Mouse (Mus musculus): ENCODE measurements around the gene Mybphl. TPM values are rescaled to one million over a fixed set of nuclear protein-coding genes. Genes with fewer than 3 reads are reported as not detected.
A peak's percentile ranks its signal among the peaks of the same experiment; 100 is the strongest.

The Mybphl gene
- polyA plus RNA-seq, 1 experiment from 2014 or later = 0.11 TPM

DNA sequence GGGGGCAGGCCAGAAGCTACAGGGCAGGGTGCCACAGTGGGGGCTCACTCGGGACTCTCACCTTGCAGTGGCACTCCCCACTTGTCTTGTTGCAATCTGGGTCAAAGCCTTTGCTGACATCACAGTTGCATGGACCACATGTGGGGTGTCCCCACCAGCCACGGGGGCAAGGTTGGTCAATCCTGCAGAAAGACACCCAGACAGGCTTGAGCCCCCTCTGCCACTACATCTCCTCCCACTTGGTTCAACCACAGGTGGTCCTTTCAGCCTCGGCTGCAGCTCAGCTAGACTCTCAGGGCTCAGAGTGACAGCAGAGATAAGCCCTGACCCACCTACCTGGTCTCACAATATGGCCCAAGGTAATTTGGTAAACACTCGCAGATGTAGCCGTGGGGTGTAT lies 35.7 kb downstream of the Mybphl start:
- H3K9me3 ChIP-seq (ENCODE audit: control insufficient read depth, low read length) = no peaks in the 10 kb centered on the region
- 85% methylated on average over 5 of the region's 5 CpGs for WGBS
- H3K4me1 ChIP-seq (ENCODE audit: control insufficient read depth, insufficient read depth, low read depth, low read length) = peaks cover 19% of the 10 kb centered on the region
- H3K27ac ChIP-seq (ENCODE audit: low read depth, low read length) = no peak overlapping the region
- H3K27me3 ChIP-seq (replicated peaks; ENCODE audit: control insufficient read depth, insufficient read depth, low read length) = no peaks in the 10 kb centered on the region
- no peak for ATAC-seq
- no peak overlapping the region for H3K9ac ChIP-seq (ENCODE audit: low read depth, low read length)
- peaks cover 74% of the 10 kb centered on the region for H3K36me3 ChIP-seq (ENCODE audit: control insufficient read depth, insufficient read depth, low read length)
- H3K4me2 ChIP-seq (ENCODE audit: low read length) = no peak overlapping the region
- H3K4me3 ChIP-seq (ENCODE audit: low read length) = no peak overlapping the region

- Histone ChIP-seq H3K36me3 (ENCODE audit: control insufficient read depth, insufficient read depth, low read length) (peaks cover 69% of the 10 kb centered on the region), H3K27ac (ENCODE audit: low read depth, low read length) (peak overlapping the region; percentile 78), H3K9me3 (ENCODE audit: control insufficient read depth, low read length) (no peaks in the 10 kb centered on the region), H3K4me2 (ENCODE audit: low read length) (peak overlapping the region; percentile 31), H3K27me3 (replicated peaks; ENCODE audit: control insufficient read depth, insufficient read depth, low read length) (no peaks in the 10 kb centered on the region), H3K4me1 (ENCODE audit: control insufficient read depth, insufficient read depth, low read depth, low read length) (peaks cover 34% of the 10 kb centered on the region), H3K9ac (ENCODE audit: low read depth, low read length) (peak overlapping the region; percentile 27), H3K4me3 (ENCODE audit: low read length) (no peak overlapping the region; the same call in 1 of the 2 replicates)
- 33% methylated on average over 22 of the region's 22 CpGs for WGBS
- peak; percentile 87 for ATAC-seq
Measured at GRCm38 (mm10) chr3:108401692-108402527, 37.2 kb downstream of the Mybphl start.

DNA sequence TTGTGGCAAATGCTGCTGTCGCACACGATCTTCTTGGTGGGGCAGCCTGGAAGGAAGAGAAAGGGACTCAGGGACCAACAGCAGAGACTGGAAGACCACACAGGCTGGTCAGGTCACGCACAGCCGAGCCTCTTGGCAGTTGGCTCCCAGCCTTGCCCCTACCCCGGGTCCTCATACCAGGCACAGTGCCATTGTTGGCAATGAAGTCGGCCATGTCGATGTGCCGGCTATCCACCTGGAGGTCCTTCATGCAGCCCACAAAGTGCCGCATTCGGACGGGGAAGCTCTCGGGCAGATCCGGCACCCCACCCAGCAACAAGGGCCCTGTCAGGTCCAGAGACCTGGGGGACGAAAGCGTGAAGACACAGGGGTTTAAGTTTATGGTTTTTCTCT lies 37.8 kb downstream of the Mybphl start:
- Histone ChIP-seq H3K4me2 (ENCODE audit: low read length) (no peak overlapping the region), H3K4me1 (ENCODE audit: control insufficient read depth, insufficient read depth, low read depth, low read length) (peaks cover 35% of the 10 kb centered on the region), H3K27ac (ENCODE audit: low read depth, low read length) (peak overlapping the region; percentile 78; the same call in 1 of the 2 replicates), H3K9ac (ENCODE audit: low read depth, low read length) (peak overlapping the region; percentile 27; the same call in 1 of the 2 replicates), H3K9me3 (ENCODE audit: control insufficient read depth, low read length) (no peaks in the 10 kb centered on the region), H3K27me3 (replicated peaks; ENCODE audit: control insufficient read depth, insufficient read depth, low read length) (no peaks in the 10 kb centered on the region), H3K36me3 (ENCODE audit: control insufficient read depth, insufficient read depth, low read length) (peaks cover 65% of the 10 kb centered on the region), H3K4me3 (ENCODE audit: low read length) (no peak overlapping the region)
- peak; percentile 2; the same call in 1 of the 2 replicates for ATAC-seq
- WGBS = 65% methylated on average over 15 of the region's 15 CpGs

- WGBS = 16% methylated on average over 14 of the region's 14 CpGs
- Histone ChIP-seq H3K27ac (ENCODE audit: low read depth, low read length) (peak overlapping the region; percentile 70), H3K36me3 (ENCODE audit: control insufficient read depth, insufficient read depth, low read length) (peaks cover 35% of the 10 kb centered on the region), H3K9ac (ENCODE audit: low read depth, low read length) (peak overlapping the region; percentile 47), H3K9me3 (ENCODE audit: control insufficient read depth, low read length) (no peaks in the 10 kb centered on the region), H3K4me1 (ENCODE audit: control insufficient read depth, insufficient read depth, low read depth, low read length) (peaks cover 51% of the 10 kb centered on the region), H3K4me2 (ENCODE audit: low read length) (peak overlapping the region; percentile 36), H3K4me3 (ENCODE audit: low read length) (no peak overlapping the region), H3K27me3 (replicated peaks; ENCODE audit: control insufficient read depth, insufficient read depth, low read length) (no peaks in the 10 kb centered on the region)
- no peak for ATAC-seq
Measured at GRCm38 (mm10) chr3:108405536-108406305, 41.0 kb downstream of the Mybphl start.

DNA sequence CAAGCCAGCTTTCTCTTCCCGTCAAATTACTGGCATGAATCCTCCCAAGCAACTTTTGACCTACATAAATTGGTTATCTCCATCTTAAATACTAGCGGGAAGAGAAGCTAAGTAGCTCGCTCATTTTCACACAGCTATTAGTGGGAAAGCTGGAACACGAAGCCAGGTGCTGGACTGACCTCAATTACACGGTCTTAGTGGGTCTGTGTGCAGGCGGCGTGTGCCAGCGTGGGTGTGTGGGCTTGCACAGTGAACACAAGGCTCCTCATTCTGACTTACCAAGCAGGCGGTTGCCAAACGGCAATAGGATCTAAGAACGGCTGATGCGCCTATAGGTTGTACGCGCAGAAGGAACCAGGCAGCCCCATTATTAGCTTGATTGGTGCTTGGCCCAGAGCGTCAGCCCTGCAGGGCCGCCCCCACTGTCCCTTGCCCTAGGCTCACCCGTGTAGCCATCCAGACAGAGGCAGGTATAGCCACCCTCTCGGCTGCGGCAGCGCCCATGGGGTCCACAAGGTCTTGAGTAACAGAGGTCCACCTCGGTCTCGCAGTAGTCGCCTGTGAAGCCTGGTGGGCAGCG lies 41.7 kb downstream of the Mybphl start:
- no peak for ATAC-seq
- Histone ChIP-seq H3K4me3 (ENCODE audit: low read length) (no peak overlapping the region), H3K9ac (ENCODE audit: low read depth, low read length) (no peak overlapping the region), H3K27me3 (replicated peaks; ENCODE audit: control insufficient read depth, insufficient read depth, low read length) (no peaks in the 10 kb centered on the region), H3K4me1 (ENCODE audit: control insufficient read depth, insufficient read depth, low read depth, low read length) (peaks cover 56% of the 10 kb centered on the region), H3K4me2 (ENCODE audit: low read length) (no peak overlapping the region; the same call in 1 of the 2 replicates), H3K36me3 (ENCODE audit: control insufficient read depth, insufficient read depth, low read length) (peaks cover 29% of the 10 kb centered on the region), H3K9me3 (ENCODE audit: control insufficient read depth, low read length) (no peaks in the 10 kb centered on the region), H3K27ac (ENCODE audit: low read depth, low read length) (peak overlapping the region; percentile 70)
- 59% methylated on average over 24 of the region's 24 CpGs for WGBS

DNA sequence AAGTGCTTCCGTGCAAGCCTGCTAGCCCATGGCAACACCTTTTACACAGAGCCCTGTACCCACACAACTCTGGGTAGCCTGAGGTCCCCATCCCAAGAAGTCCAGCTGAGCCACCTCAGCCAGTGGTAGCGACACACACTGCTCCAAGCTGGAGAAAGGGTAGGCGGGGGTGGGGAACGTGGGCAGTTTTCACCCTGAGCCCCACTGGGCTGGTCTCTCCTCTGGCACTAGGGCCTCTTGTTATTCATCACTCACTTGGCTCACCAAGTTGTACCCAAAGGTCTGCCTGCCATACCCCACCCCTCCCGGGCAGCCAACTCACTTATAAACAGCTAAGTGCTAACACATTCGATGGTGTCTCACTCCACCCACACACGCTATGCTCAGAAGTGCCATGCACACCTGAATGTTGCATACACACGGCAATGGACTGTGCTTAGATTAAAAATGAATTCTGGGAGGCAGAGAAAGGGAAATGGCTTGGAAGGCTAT lies 43.9 kb downstream of the Mybphl start:
- Histone ChIP-seq H3K27ac (ENCODE audit: low read depth, low read length) (no peak overlapping the region), H3K4me1 (ENCODE audit: control insufficient read depth, insufficient read depth, low read depth, low read length) (peaks cover 58% of the 10 kb centered on the region), H3K27me3 (replicated peaks; ENCODE audit: control insufficient read depth, insufficient read depth, low read length) (no peaks in the 10 kb centered on the region), H3K4me3 (ENCODE audit: low read length) (no peak overlapping the region), H3K9me3 (ENCODE audit: control insufficient read depth, low read length) (no peaks in the 10 kb centered on the region; the same call in 1 of the 2 replicates), H3K9ac (ENCODE audit: low read depth, low read length) (no peak overlapping the region), H3K36me3 (ENCODE audit: control insufficient read depth, insufficient read depth, low read length) (peaks cover 33% of the 10 kb centered on the region), H3K4me2 (ENCODE audit: low read length) (no peak overlapping the region)
- 76% methylated on average over 8 of the region's 8 CpGs for WGBS
- no peak for ATAC-seq

DNA sequence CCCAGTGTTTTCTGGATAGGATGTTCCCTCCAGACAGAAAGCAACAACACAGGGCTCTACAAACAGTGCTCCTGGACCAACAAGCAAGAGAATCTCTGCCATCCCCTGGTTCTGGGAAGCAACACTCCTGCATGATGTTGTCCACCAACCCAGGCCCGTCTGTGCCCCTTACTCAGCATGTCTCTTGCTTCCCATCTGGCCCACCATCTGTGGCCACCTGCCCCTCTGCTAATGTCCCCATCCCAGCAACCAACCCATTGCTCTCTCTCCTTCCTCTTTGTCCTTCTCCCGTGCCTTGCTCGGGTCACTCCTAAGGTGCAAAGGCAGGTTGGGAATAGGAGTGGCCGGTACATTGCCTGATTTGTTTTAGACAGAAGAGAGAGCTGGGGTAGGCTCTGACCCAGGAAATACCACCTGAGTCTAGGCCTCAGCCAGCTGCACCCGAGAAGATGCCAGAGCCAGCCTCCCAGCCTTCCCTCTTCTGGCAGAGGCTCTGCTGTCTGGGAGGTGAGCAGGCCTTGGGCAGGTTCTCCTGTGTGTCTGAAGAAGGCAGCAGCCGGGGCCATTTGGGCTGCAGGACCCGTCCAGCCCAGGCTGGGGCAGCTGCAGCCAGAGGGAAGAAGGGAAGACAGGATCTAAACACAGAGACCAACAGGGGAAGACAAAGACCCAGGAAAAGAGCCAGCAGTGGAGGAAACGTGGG lies 45.1 kb downstream of the Mybphl start:
- WGBS = 12% methylated on average over 8 of the region's 8 CpGs
- Histone ChIP-seq H3K4me1 (ENCODE audit: control insufficient read depth, insufficient read depth, low read depth, low read length) (peaks cover 64% of the 10 kb centered on the region), H3K36me3 (ENCODE audit: control insufficient read depth, insufficient read depth, low read length) (peaks cover 31% of the 10 kb centered on the region), H3K4me2 (ENCODE audit: low read length) (peak overlapping the region; percentile 76), H3K27ac (ENCODE audit: low read depth, low read length) (peak overlapping the region; percentile 87), H3K9me3 (ENCODE audit: control insufficient read depth, low read length) (no peaks in the 10 kb centered on the region; the same call in 1 of the 2 replicates), H3K4me3 (ENCODE audit: low read length) (peak overlapping the region; percentile 40), H3K27me3 (replicated peaks; ENCODE audit: control insufficient read depth, insufficient read depth, low read length) (no peaks in the 10 kb centered on the region), H3K9ac (ENCODE audit: low read depth, low read length) (peak overlapping the region; percentile 72)
- peak; percentile 14; the same call in 1 of the 2 replicates for ATAC-seq

GRCm38 (mm10) chr3:108410359-108410714 lies 45.6 kb downstream of the Mybphl start:
- Histone ChIP-seq H3K27me3 (replicated peaks; ENCODE audit: control insufficient read depth, insufficient read depth, low read length) (no peaks in the 10 kb centered on the region), H3K4me3 (ENCODE audit: low read length) (peak overlapping the region; percentile 40), H3K9ac (ENCODE audit: low read depth, low read length) (peak overlapping the region; percentile 72), H3K9me3 (ENCODE audit: control insufficient read depth, low read length) (no peaks in the 10 kb centered on the region; the same call in 1 of the 2 replicates), H3K27ac (ENCODE audit: low read depth, low read length) (peak overlapping the region; percentile 87), H3K4me1 (ENCODE audit: control insufficient read depth, insufficient read depth, low read depth, low read length) (peaks cover 63% of the 10 kb centered on the region), H3K4me2 (ENCODE audit: low read length) (peak overlapping the region; percentile 76), H3K36me3 (ENCODE audit: control insufficient read depth, insufficient read depth, low read length) (peaks cover 31% of the 10 kb centered on the region)
- ATAC-seq = peak; percentile 21; the same call in 1 of the 2 replicates
- WGBS = 9% methylated on average over 5 of the region's 5 CpGs
